Mouse (Mus musculus): Measurements from ENCODE around the gene Atp10b. TPM values are rescaled to one million over a fixed set of nuclear protein-coding genes. Genes with fewer than 3 reads are reported as not detected.

The Atp10b gene
- polyA plus RNA-seq, 1 experiment from 2014 or later, result not detected

DNA sequence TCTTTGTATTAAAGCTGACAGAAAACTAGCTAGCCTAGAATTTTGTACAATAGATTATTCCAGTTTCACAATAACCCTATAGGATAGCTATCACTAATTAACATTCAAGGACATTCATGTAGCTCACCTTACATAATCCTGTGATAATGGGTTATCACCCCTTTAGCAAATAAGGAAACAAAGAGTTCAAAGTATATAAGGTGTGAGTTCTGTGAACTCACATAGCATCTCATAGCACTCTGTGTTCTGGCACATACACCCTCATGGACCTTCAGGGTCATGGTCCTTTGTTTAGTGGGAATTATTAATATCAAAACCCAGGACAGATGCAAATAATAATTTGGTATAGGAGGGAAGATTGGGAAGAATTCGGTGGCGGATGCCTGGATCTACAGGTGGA, 50.4 kb downstream of the Atp10b start:
- no peaks in the 10 kb centered on the region for H3K9me3 ChIP-seq (replicated peaks)
- H3K4me3 ChIP-seq (replicated peaks), result no peak overlapping the region
- no peak overlapping the region for H3K9ac ChIP-seq
- 61% methylated on average over 2 of the region's 2 CpGs for whole genome bisulfite sequencing (ENCODE audit: insufficient replicate concordance)
- no peak overlapping the region for H3K27ac ChIP-seq
- ATAC-seq (ENCODE audit: low read depth), result no peak
- no peak overlapping the region for H3K4me2 ChIP-seq
- DNase-seq, result no peak
- no peaks in the 10 kb centered on the region for H3K27me3 ChIP-seq
- no peaks in the 10 kb centered on the region for H3K4me1 ChIP-seq (replicated peaks)
- no peaks in the 10 kb centered on the region for H3K36me3 ChIP-seq

DNA sequence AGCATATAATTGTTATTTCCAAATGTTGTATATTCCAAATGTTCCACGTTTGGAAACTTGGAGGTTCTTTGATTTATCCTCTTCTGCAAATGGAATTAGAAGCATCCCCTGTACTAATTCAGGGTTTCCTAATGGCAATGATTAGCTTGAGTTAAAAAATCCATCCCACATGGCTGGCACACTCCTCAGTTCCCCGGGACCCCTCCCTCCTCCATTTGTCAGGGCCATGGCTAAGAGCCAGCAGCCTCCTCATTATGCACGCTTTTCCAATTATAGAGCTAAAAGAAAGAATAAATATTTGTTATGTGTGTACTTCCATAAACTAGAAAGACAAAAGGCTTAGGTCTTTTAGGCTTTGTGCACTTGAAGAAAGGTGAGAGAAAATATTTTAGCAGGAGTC, 53.9 kb downstream of the Atp10b start:
- no peak for DNase-seq

DNA sequence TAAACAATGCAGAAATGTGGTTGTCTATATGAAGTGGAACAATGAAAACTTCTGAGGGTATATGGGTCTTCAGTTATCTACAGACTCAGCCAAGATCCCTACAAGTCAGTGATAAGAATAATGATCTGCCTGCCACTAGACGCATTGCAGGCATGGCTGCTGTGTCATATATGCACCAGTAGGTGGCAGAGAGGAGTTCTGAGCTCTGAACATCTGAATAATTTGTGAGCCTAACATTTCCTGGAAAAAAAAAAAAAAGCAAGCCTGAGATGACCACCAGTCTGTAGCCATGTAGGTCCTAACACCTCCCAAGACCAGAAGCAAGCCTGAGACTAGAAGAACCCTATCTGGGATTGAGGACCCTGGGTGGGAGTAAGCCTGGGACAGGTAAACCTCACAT, 63.5 kb downstream of the Atp10b start:
- 8% methylated on average over 1 of the region's 1 CpGs for WGBS (ENCODE audit: insufficient replicate concordance)
- Histone ChIP-seq H3K4me3 (replicated peaks) (no peak overlapping the region), H3K4me2 (no peak overlapping the region), H3K9ac (no peak overlapping the region), H3K4me1 (replicated peaks) (no peaks in the 10 kb centered on the region), H3K27ac (no peak overlapping the region), H3K9me3 (replicated peaks) (no peaks in the 10 kb centered on the region), H3K27me3 (no peaks in the 10 kb centered on the region), H3K36me3 (no peaks in the 10 kb centered on the region)
- DNase-seq (no peak), ATAC-seq (ENCODE audit: low read depth) (no peak)

More for the DNA sequence above, 53.9 kb downstream of the Atp10b start:
- no peaks in the 10 kb centered on the region for H3K4me1 ChIP-seq (replicated peaks)
- H3K4me3 ChIP-seq (replicated peaks), result no peak overlapping the region
- H3K9ac ChIP-seq, result no peak overlapping the region
- no peaks in the 10 kb centered on the region for H3K9me3 ChIP-seq (replicated peaks)
- 55% methylated on average over 3 of the region's 3 CpGs for WGBS (ENCODE audit: insufficient replicate concordance)
- no peak overlapping the region for H3K27ac ChIP-seq
- H3K36me3 ChIP-seq, result no peaks in the 10 kb centered on the region
- no peak overlapping the region for H3K4me2 ChIP-seq
- ATAC-seq (ENCODE audit: low read depth), result no peak
- no peaks in the 10 kb centered on the region for H3K27me3 ChIP-seq

DNA sequence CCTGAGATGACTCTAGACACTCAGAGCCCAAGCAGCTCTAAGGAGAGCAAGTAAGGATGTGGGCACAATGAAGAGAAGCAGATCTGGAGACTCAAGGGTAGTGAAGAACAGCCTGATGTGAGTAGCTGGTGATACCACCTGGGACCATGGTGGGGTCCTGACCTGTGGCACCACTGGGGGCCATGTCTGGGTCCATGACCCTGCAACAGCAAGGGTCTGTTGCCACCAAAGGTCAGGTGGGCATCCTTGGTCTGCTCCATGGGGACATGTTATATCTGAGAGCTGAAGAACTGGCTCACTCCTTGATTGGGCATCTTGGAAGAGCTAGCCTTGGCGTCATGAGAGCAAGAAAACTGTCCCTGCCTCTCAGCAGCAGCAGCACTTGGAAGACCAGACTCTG, 64.1 kb downstream of the Atp10b start:
- Histone ChIP-seq H3K4me2 (no peak overlapping the region), H3K9ac (no peak overlapping the region), H3K27me3 (no peaks in the 10 kb centered on the region), H3K27ac (no peak overlapping the region), H3K9me3 (replicated peaks) (no peaks in the 10 kb centered on the region), H3K4me1 (replicated peaks) (no peaks in the 10 kb centered on the region), H3K4me3 (replicated peaks) (no peak overlapping the region), H3K36me3 (no peaks in the 10 kb centered on the region)
- WGBS (ENCODE audit: insufficient replicate concordance), result 46% methylated on average over 1 of the region's 1 CpGs
- no peak for ATAC-seq (ENCODE audit: low read depth)
- DNase-seq, result no peak

DNA sequence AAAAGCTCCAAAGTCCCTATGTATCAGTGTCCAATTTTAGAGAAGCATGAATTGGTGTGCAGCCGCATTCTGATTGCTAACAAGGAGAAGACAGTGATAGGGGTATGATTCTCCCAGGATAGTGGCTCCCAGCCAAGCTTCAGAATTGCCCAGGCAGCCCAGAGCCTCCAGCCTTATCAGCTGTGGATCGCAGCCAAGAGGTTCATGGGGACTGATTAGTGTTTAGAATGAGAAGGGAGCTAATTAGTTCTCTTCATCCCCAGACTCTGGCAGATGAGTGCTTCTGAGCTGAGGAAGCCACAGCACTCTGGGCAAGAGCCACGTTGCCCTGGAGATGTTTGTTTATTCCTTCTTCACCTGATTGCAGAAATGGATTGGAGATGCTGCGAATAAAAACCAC, 67.3 kb downstream of the Atp10b start:
- no peak for DNase-seq
- no peak for ATAC-seq (ENCODE audit: low read depth)
- 19% methylated on average over 4 of the region's 4 CpGs for WGBS (ENCODE audit: insufficient replicate concordance)
- Histone ChIP-seq H3K9me3 (replicated peaks) (no peaks in the 10 kb centered on the region), H3K4me2 (no peak overlapping the region), H3K4me3 (replicated peaks) (no peak overlapping the region), H3K4me1 (replicated peaks) (no peaks in the 10 kb centered on the region), H3K36me3 (no peaks in the 10 kb centered on the region), H3K27ac (no peak overlapping the region), H3K27me3 (no peaks in the 10 kb centered on the region), H3K9ac (no peak overlapping the region)

DNA sequence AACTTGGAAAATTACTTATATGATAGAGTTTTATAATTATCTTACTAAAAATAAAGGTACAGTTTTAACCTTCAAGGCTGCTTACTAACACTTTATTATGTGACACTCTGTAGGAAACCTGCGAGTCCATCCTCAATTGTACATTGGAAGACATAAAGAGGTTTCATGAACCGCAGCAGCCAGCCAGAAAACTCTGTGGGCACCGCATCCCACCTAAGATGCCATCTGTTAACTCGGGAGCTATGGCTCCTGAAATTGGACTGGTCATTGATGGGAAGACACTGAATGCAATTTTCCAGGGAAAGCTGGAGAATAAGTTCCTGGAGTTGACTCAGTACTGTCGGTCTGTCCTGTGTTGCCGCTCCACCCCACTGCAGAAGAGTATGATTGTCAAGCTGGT, 80.6 kb downstream of the Atp10b start:
- H3K36me3 ChIP-seq, result no peaks in the 10 kb centered on the region
- H3K9me3 ChIP-seq (replicated peaks), result no peaks in the 10 kb centered on the region
- no peak overlapping the region for H3K27ac ChIP-seq
- ATAC-seq (ENCODE audit: low read depth) (no peak), DNase-seq (no peak)
- H3K4me1 ChIP-seq (replicated peaks), result no peaks in the 10 kb centered on the region
- H3K4me3 ChIP-seq (replicated peaks), result no peak overlapping the region
- 73% methylated on average over 6 of the region's 6 CpGs for WGBS (ENCODE audit: insufficient replicate concordance)
- no peaks in the 10 kb centered on the region for H3K27me3 ChIP-seq
- no peak overlapping the region for H3K4me2 ChIP-seq
- no peak overlapping the region for H3K9ac ChIP-seq

DNA sequence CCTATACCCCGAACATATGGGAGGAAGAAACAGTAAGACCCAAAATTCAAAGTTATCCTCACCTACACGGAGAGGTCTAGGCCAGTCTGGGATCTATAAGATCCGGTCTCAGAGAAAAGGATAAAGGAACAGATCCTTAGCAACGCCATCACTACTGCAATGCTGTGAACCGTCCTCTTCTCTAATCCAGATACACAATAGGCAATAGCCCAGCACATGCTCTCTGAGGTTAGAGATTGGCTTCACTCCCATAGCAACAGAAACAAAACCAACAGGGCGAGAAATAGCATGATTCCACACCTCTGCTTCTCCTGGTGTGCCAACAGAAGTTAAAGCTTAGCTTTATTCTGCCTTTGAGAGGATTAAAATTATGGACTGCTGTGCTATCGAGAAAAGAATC, 82.4 kb downstream of the Atp10b start:
- DNase-seq (no peak), ATAC-seq (ENCODE audit: low read depth) (no peak)
- no peaks in the 10 kb centered on the region for H3K36me3 ChIP-seq
- no peak overlapping the region for H3K4me3 ChIP-seq (replicated peaks)
- H3K9me3 ChIP-seq (replicated peaks), result no peaks in the 10 kb centered on the region
- no peaks in the 10 kb centered on the region for H3K27me3 ChIP-seq
- no peak overlapping the region for H3K9ac ChIP-seq
- H3K4me1 ChIP-seq (replicated peaks), result no peaks in the 10 kb centered on the region
- no peak overlapping the region for H3K27ac ChIP-seq
- WGBS (ENCODE audit: insufficient replicate concordance), result 57% methylated on average over 7 of the region's 7 CpGs
- H3K4me2 ChIP-seq, result no peak overlapping the region

DNA sequence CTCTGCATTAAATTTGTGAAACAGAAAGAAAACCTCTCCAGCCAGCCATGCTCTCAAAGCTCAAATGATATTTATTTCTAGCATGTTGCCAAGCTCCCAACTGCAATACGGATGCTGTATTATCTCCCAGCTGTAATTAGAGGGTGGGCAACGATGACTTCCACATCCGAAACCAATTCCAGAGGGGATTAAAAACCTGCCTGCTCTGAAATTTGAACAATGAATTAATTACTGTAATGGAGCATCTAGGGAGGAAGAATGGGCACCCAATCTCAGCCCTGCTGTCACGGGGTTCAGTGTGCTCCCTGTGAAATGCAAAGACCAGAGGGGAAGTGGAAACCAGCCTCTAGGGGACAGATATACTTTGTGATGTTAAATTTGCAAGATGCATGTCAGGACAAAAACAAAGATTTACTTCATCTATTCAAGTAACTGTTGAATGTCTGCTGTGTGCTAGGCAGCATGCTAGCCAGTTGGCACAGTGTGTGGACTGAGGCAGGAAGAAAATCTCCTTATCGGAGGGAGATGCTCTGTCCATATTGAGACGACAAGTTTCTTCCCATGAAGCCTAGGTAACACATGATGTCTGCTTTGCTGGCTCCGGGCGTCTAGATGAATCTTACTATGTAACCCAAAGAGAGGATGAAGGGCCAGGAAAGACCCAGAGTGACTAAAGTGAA, 86.8 kb downstream of the Atp10b start:
- Histone ChIP-seq H3K36me3 (no peaks in the 10 kb centered on the region), H3K9me3 (replicated peaks) (no peaks in the 10 kb centered on the region), H3K9ac (no peak overlapping the region), H3K4me3 (replicated peaks) (no peak overlapping the region), H3K27me3 (no peaks in the 10 kb centered on the region), H3K4me2 (no peak overlapping the region), H3K4me1 (replicated peaks) (no peaks in the 10 kb centered on the region), H3K27ac (no peak overlapping the region)
- DNase-seq (no peak), ATAC-seq (ENCODE audit: low read depth) (no peak)
- 66% methylated on average over 8 of the region's 8 CpGs for WGBS (ENCODE audit: insufficient replicate concordance)

DNA sequence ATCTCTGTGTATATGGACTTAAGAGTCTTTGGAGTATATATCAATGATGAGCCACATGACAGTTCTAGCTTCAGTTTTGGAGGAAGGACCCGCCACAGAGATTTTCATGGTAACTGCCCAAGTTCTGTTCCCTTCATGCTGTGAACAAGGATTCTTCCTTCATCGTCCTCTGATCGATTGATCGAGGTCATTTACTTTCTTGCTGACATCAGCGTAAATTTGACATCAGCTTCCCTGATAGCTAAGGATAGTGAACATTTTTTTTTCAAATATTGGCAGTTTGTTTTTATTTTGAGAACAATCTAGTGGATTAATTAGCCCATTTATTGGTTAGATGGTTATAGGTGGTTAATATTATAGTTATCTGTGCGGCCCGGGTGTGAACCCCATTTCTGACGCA, 90.1 kb downstream of the Atp10b start:
- DNase-seq, result no peak
- no peaks in the 10 kb centered on the region for H3K4me1 ChIP-seq (replicated peaks)
- H3K27ac ChIP-seq, result no peak overlapping the region
- H3K36me3 ChIP-seq, result no peaks in the 10 kb centered on the region
- H3K9ac ChIP-seq, result no peak overlapping the region
- H3K4me2 ChIP-seq, result no peak overlapping the region
- no peak overlapping the region for H3K4me3 ChIP-seq (replicated peaks)
- no peaks in the 10 kb centered on the region for H3K27me3 ChIP-seq
- H3K9me3 ChIP-seq (replicated peaks), result no peaks in the 10 kb centered on the region
- 82% methylated on average over 8 of the region's 8 CpGs for WGBS (ENCODE audit: insufficient replicate concordance)
- ATAC-seq (ENCODE audit: low read depth), result no peak

DNA sequence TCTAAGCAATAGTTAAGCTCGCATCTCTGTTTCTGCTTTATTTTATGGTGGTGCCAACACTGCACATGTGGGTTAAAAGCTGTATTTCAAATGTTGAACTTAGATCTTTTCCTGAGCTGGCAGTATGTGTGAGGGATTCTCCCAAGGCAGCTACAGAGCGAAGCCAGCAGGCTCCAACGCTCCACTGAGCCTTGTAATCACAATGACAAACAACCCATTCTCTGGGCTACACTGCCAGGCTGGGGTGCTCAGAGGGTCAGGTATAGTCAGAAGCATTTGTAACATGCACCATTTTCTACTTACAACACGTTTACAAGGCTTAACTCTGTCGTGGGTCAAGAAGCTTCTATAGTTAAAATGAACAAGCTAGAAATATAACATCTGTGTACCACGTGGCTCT, 103.4 kb downstream of the Atp10b start:
- Histone ChIP-seq H3K4me2 (no peak overlapping the region), H3K9me3 (replicated peaks) (no peaks in the 10 kb centered on the region), H3K27me3 (no peaks in the 10 kb centered on the region), H3K27ac (no peak overlapping the region), H3K4me3 (replicated peaks) (no peak overlapping the region), H3K9ac (no peak overlapping the region), H3K4me1 (replicated peaks) (no peaks in the 10 kb centered on the region), H3K36me3 (no peaks in the 10 kb centered on the region)
- ATAC-seq (ENCODE audit: low read depth) (no peak), DNase-seq (no peak)
- 46% methylated on average over 6 of the region's 6 CpGs for WGBS (ENCODE audit: insufficient replicate concordance)

DNA sequence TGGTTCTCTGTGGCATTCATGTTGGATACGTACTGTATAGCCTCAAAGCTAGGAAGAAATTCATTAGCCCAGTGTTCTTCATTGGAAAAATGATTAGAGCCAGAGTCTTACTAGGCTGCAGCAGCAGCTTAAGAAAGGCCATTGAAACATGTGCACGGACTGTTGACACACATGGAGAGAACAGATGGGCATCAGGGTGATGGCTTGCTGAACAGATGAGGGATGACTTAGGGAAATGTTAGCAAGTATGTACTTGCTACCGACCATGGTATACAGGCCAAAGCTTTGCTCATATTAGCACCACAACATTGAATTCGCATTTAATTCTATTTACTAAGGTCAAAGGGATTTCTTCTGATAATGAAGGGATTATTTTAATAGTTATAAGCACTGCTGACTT, 105.6 kb downstream of the Atp10b start:
- ATAC-seq (ENCODE audit: low read depth) (no peak), DNase-seq (no peak)
- Histone ChIP-seq H3K36me3 (no peaks in the 10 kb centered on the region), H3K4me3 (replicated peaks) (no peak overlapping the region), H3K4me1 (replicated peaks) (no peaks in the 10 kb centered on the region), H3K27ac (no peak overlapping the region), H3K9me3 (replicated peaks) (no peaks in the 10 kb centered on the region), H3K27me3 (no peaks in the 10 kb centered on the region), H3K9ac (no peak overlapping the region), H3K4me2 (no peak overlapping the region)
- WGBS (ENCODE audit: insufficient replicate concordance), result 52% methylated on average over 4 of the region's 4 CpGs

DNA sequence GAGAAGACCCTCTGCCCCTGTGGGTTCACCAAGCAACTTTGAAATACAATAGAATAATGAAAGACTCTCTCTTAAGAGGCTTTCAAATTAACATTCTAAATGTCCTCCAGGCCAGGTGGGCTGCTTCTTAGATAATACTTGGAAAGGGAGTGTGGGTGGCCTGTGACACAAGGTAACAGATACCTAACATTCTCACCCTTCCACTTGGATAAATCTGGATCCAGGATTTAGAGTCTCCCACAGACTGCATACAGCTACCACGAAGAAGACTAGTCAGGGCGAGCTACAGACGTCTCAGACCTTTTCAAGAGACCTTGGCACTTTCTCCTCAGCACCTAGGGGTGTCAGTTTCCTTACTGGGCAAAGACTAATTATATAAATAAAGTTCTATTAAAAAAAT, 107.6 kb downstream of the Atp10b start:
- H3K9me3 ChIP-seq (replicated peaks), result no peaks in the 10 kb centered on the region
- no peaks in the 10 kb centered on the region for H3K36me3 ChIP-seq
- no peaks in the 10 kb centered on the region for H3K27me3 ChIP-seq
- H3K4me3 ChIP-seq (replicated peaks), result no peak overlapping the region
- WGBS (ENCODE audit: insufficient replicate concordance), result 56% methylated on average over 3 of the region's 3 CpGs
- no peak for ATAC-seq (ENCODE audit: low read depth)
- H3K4me1 ChIP-seq (replicated peaks), result no peaks in the 10 kb centered on the region
- H3K27ac ChIP-seq, result no peak overlapping the region
- H3K4me2 ChIP-seq, result no peak overlapping the region
- H3K9ac ChIP-seq, result no peak overlapping the region
- DNase-seq, result no peak
